Mouse (Mus musculus): Measurements from ENCODE around the gene Flad1. TPM values are rescaled to one million over a fixed set of nuclear protein-coding genes. Genes with fewer than 3 reads are reported as not detected.

Flad1 gene
- polyA plus RNA-seq, 1 experiment from 2014 or later: 32.7 TPM

DNA sequence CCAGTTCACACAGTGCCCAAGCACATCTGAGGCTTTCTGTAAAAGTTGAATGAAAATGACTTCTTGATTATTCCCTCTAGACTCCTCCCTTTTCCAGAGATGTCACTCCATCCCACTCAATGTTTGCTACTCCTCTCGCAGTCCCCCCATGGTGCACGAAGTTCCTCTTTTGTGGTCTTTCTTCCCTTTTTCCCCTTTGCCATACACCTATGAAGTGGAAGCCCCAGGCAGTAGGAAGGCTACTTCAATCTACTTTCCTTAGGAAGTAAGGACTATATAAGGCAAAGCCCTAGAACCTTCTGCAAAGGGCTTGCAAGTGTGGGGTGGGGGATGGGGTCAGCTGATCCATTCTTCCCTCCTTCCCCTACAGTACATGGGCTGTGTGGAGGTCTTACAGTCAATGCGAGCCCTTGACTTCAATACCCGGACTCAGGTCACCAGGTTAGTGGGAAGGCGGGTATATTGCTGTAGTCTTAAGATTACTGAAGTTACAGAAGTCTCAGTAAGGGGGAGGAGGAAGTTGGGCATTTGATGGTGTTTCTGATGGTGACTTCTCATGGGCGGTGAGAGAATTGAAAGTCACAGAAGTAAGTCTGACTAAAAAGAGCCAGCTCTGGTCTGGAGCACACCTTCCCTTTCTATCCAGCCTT, 11.0 kb upstream of the Flad1 start:
- H3K27ac ChIP-seq (replicated peaks): no peak overlapping the region
- no peaks in the 10 kb centered on the region for H3K9me3 ChIP-seq (replicated peaks)

DNA sequence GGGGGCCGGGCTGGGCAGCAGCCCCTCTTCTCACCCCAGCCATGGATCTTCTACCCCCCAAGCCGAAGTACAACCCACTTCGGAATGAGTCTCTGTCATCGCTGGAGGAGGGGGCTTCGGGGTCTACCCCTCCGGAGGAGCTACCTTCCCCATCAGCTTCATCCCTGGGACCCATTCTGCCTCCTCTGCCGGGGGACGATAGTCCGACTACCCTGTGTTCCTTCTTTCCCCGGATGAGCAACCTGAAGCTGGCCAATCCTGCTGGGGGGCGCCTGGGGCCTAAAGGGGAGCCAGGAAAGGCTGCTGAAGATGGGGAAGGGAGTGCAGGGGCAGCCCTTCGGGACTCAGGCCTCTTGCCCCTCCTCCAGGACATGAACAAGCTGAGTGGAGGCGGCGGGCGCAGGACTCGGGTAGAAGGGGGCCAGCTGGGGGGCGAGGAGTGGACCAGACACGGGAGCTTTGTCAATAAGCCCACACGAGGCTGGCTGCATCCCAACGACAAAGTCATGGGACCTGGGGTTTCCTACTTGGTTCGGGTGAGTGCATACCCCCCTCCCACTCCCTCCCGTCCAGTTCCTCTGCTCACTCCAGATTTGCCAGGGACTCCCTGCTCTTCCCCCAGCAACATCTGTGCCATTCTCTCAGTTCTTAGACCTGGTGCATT, 10.3 kb upstream of the Flad1 start:
- H3K27ac ChIP-seq (replicated peaks): peak overlapping the region; percentile 74; the same call in 1 of the 2 replicates
- ATAC-seq (ENCODE audit: low FRiP score): no peak
- no peaks in the 10 kb centered on the region for H3K27me3 ChIP-seq (replicated peaks)
- H3K36me3 ChIP-seq: no peaks in the 10 kb centered on the region
- H3K9me3 ChIP-seq (replicated peaks): no peaks in the 10 kb centered on the region
- H3K9ac ChIP-seq (replicated peaks): peak overlapping the region; percentile 36
- H3K4me1 ChIP-seq: peaks cover 46% of the 10 kb centered on the region
- H3K4me2 ChIP-seq: peak overlapping the region; percentile 62
- H3K4me3 ChIP-seq (replicated peaks): peak overlapping the region; percentile 37
- WGBS: 10% methylated on average over 22 of the region's 22 CpGs

More for the DNA sequence above, 11.0 kb upstream of the Flad1 start:
- peaks cover 40% of the 10 kb centered on the region for H3K4me1 ChIP-seq
- no peak overlapping the region for H3K9ac ChIP-seq (replicated peaks)
- peaks cover 7% of the 10 kb centered on the region; the same call in 1 of the 2 replicates for H3K36me3 ChIP-seq
- no peak for ATAC-seq (ENCODE audit: low FRiP score)
- peak overlapping the region; percentile 37; the same call in 1 of the 2 replicates for H3K4me3 ChIP-seq (replicated peaks)
- 74% methylated on average over 6 of the region's 6 CpGs for WGBS
- H3K27me3 ChIP-seq (replicated peaks): no peaks in the 10 kb centered on the region
- peak overlapping the region; percentile 62 for H3K4me2 ChIP-seq

DNA sequence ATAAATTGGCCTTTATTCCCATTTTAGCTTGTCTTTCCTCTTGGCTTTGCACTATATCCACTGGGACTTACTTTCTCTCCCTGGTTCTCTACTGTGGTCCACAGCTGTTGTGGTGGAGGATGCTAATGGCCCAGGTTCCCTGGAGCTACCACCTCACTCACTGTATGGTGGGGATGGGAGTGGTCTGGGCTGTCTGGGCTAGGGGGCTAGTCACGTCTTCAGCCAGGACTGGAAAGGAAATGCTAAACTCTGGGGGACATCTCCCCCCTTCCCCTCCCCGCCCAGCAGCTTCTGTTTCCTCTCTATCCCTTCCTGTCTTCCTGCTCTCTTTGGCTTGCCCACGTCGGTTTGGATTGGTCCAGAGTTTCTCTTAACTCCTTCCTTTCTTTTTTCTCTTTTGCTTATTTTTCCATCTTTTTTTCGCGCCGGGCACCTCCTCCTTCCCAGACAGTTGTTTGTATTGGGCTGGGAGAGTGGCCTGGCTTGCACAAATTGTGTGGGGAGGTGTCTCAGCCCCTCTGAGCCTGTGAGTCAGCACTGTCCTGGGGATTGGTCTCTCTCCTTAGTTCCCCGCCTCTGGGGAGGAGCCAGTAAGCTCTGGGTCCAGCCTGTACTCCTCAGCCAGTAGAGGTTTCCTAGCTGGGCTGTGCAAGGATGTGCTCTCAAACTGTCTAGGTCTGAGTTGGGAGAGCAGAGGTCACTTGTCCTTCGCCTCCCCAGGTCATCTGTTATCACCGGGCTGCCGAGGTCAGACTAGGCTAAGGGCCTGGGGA, 9.5 kb upstream of the Flad1 start:
- H3K36me3 ChIP-seq: no peaks in the 10 kb centered on the region
- peak overlapping the region; percentile 74 for H3K27ac ChIP-seq (replicated peaks)
- WGBS: 5% methylated on average over 11 of the region's 11 CpGs
- H3K9me3 ChIP-seq (replicated peaks): no peaks in the 10 kb centered on the region
- H3K4me3 ChIP-seq (replicated peaks): peak overlapping the region; percentile 37
- H3K9ac ChIP-seq (replicated peaks): peak overlapping the region; percentile 36
- peak overlapping the region; percentile 62 for H3K4me2 ChIP-seq
- H3K27me3 ChIP-seq (replicated peaks): no peaks in the 10 kb centered on the region
- ATAC-seq (ENCODE audit: low FRiP score): peak; percentile 22; the same call in 1 of the 2 replicates
- peaks cover 50% of the 10 kb centered on the region for H3K4me1 ChIP-seq

DNA sequence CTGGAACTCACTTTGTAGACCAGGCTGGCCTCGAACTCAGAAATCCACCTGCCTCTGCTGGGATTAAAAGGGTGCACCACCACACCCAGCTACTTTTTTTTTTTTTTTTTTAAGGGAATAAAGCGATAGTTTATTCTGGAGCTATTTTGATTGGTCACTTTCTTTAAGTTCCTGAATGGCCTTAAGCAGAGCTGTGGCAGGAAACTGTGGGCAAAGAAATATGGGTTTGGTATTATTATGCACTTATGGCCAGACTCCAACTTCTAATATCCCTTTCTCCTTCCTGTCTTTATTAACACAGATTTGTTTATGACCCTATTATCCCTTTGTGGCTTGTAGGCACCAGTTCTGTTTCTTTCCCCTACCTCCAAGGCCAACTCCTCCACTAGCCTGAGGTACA, 8.8 kb upstream of the Flad1 start:
- Histone ChIP-seq H3K4me3 (replicated peaks) (peak overlapping the region; percentile 37; the same call in 1 of the 2 replicates), H3K27ac (replicated peaks) (peak overlapping the region; percentile 74), H3K36me3 (peaks cover 6% of the 10 kb centered on the region), H3K27me3 (replicated peaks) (no peaks in the 10 kb centered on the region), H3K4me1 (peaks cover 50% of the 10 kb centered on the region), H3K9ac (replicated peaks) (no peak overlapping the region), H3K4me2 (peak overlapping the region; percentile 62), H3K9me3 (replicated peaks) (no peaks in the 10 kb centered on the region)
- 59% methylated on average over 2 of the region's 2 CpGs for WGBS
- ATAC-seq (ENCODE audit: low FRiP score): no peak

DNA sequence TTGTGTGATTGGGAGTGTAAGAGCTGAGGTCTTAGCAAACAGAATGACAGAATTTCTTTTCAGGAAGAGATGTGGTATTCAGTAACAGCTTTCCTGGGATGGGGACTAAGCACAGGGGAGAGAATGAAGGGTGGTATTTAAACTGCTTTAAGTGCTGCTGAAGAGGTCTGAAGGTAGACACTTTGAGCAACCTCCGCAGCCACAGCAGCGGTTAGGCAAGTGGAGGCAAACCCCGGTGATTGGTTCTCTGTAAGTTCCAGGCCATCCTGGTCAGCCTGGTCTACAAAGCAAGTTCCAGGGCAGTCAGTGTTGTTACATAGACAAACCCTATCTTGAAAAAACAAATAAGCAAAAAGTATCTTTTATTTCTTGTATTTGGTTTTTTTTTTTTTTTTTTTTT, 8.3 kb upstream of the Flad1 start:
- H3K9me3 ChIP-seq (replicated peaks): no peaks in the 10 kb centered on the region
- H3K27ac ChIP-seq (replicated peaks): peak overlapping the region; percentile 89
- peaks cover 9% of the 10 kb centered on the region for H3K36me3 ChIP-seq
- peak overlapping the region; percentile 60 for H3K4me3 ChIP-seq (replicated peaks)
- peak overlapping the region; percentile 56 for H3K9ac ChIP-seq (replicated peaks)
- H3K27me3 ChIP-seq (replicated peaks): no peaks in the 10 kb centered on the region
- H3K4me2 ChIP-seq: peak overlapping the region; percentile 90
- WGBS: 15% methylated on average over 3 of the region's 3 CpGs
- H3K4me1 ChIP-seq: peaks cover 50% of the 10 kb centered on the region
- ATAC-seq (ENCODE audit: low FRiP score): no peak

DNA sequence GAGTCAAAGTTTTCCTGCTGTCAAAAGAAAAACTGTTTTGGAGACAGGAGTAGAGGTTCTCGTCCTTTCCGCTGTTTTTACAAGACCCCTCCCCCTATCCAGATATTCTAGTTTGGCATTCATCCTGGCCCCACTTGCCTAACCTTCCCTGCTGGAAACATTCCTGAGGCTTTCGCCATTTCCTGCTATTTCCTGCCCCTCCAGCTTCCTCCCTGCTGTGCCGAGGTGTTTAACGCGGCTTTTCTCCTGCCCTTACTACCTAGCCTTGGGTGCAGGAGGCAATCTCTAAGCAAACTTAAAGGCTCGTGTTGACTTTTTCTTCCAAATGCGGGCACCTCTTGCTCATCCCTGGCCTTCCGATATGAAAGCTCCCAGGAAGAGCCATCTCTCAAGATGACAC, 7.9 kb upstream of the Flad1 start:
- ATAC-seq (ENCODE audit: low FRiP score): no peak
- peaks cover 50% of the 10 kb centered on the region for H3K4me1 ChIP-seq

DNA sequence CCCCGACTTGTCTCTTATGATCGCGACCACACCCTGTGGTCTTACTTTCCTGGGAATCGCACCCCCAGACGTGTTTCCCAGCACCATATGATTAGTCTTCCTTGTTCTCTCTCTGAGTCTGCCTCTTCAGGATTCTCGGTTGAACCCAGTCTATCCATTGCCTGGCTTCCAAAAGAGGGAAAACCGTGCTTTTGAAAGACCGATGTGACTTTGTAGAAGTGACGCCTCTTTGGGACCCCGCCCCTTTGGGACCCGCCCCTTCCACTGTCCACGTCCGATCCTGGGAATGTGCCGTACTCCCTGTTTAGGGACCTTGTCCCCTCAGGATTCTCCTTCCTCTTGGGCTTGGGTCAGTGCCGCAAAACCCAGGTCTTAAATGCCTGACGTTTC, 7.2 kb upstream of the Flad1 start:
- Histone ChIP-seq H3K4me3 (replicated peaks) (peak overlapping the region; percentile 60), H3K4me1 (peaks cover 50% of the 10 kb centered on the region), H3K27me3 (replicated peaks) (no peaks in the 10 kb centered on the region), H3K9ac (replicated peaks) (peak overlapping the region; percentile 56), H3K27ac (replicated peaks) (peak overlapping the region; percentile 89), H3K4me2 (peak overlapping the region; percentile 90), H3K36me3 (peaks cover 18% of the 10 kb centered on the region), H3K9me3 (replicated peaks) (no peaks in the 10 kb centered on the region)
- WGBS: under 1% methylated on average over 16 of the region's 16 CpGs
- peak; percentile 6; the same call in 1 of the 2 replicates for ATAC-seq (ENCODE audit: low FRiP score)

More for the DNA sequence above, 7.9 kb upstream of the Flad1 start:
- Histone ChIP-seq H3K36me3 (peaks cover 13% of the 10 kb centered on the region), H3K4me3 (replicated peaks) (peak overlapping the region; percentile 60), H3K27ac (replicated peaks) (peak overlapping the region; percentile 89), H3K9ac (replicated peaks) (peak overlapping the region; percentile 56), H3K27me3 (replicated peaks) (no peaks in the 10 kb centered on the region), H3K4me2 (peak overlapping the region; percentile 90), H3K9me3 (replicated peaks) (no peaks in the 10 kb centered on the region)
- WGBS: 1% methylated on average over 9 of the region's 9 CpGs

DNA sequence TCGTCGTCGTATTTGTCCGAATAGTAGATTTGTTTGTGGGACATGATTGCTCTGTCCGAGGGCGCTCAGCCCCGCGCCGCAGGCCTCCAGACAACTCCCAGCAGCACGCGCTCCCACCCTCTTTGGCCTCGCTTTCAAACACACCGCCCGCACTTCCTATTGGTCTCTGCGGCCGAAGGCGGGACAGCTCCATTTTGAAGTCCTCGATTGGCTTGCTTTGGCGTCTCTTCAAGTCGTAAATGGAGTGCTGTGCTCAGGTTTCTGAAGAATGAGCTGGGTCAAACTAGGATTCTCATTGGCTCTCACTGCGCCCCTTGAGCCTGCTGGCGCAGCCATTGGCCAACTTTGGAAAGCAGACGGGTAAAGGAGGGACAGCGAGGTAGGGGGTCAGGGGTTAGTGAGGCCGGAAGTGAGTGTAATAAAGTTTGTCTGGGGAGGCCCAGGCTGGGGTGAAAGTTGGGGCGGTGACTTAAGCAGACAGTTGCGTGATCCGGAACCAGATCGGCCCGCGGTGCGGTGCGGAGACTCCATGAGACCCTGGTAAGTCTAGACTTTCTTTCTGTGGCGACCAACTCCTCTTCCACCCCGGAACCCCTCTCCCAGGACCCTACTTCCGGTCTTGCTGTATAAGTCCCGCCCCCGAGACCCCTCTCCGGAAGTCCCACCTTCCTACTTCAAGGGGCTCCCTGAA, 6.6 kb upstream of the Flad1 start, which contains the start of the genes Cks1b and Shc1:
Gene Cks1b (minus strand): TSS at position 214 of the 691 bp plus-strand sequence.
Gene Shc1 (plus strand): TSS at position 274 of the 691 bp plus-strand sequence.
- Histone ChIP-seq H3K4me3 (replicated peaks) (peak within 1 kb of the TSS; percentile 60), H3K9me3 (replicated peaks) (no peaks in the 10 kb centered on the region), H3K9ac (replicated peaks) (peak within 1 kb of the TSS; percentile 56), H3K4me1 (peaks cover 48% of the 10 kb centered on the region), H3K36me3 (peaks cover 19% of the 10 kb centered on the region), H3K27me3 (replicated peaks) (no peaks in the 10 kb centered on the region), H3K4me2 (peak within 1 kb of the TSS; percentile 90), H3K27ac (replicated peaks) (peak within 1 kb of the TSS; percentile 89)
- under 1% methylated on average over 39 of the region's 39 CpGs for WGBS
- ATAC-seq (ENCODE audit: low FRiP score): peak; percentile 95

DNA sequence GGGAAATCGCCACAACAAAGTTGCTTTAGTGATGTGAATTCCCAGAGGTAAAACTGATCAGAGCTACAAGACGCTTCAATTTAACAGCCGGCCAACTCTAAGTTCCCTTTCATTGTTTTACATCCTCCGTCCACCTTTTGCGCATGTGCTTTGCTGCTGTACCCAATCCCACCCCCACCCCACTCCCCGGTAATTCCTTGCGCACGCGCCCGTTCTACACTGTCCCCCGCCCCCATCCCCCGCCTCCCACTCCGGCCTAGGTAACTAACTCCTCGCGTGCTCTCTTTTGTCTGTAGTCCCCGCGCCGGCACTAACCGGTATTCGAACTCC, 6.1 kb upstream of the Flad1 start:
- 0% methylated on average over 20 of the region's 20 CpGs for WGBS
- no peaks in the 10 kb centered on the region for H3K9me3 ChIP-seq (replicated peaks)
- H3K36me3 ChIP-seq: peaks cover 19% of the 10 kb centered on the region
- H3K4me1 ChIP-seq: peaks cover 46% of the 10 kb centered on the region
- peak overlapping the region; percentile 41 for H3K9ac ChIP-seq (replicated peaks)
- peak; percentile 70 for ATAC-seq (ENCODE audit: low FRiP score)
- peak overlapping the region; percentile 90 for H3K4me2 ChIP-seq
- H3K27ac ChIP-seq (replicated peaks): peak overlapping the region; percentile 89
- H3K4me3 ChIP-seq (replicated peaks): peak overlapping the region; percentile 60
- H3K27me3 ChIP-seq (replicated peaks): no peaks in the 10 kb centered on the region

DNA sequence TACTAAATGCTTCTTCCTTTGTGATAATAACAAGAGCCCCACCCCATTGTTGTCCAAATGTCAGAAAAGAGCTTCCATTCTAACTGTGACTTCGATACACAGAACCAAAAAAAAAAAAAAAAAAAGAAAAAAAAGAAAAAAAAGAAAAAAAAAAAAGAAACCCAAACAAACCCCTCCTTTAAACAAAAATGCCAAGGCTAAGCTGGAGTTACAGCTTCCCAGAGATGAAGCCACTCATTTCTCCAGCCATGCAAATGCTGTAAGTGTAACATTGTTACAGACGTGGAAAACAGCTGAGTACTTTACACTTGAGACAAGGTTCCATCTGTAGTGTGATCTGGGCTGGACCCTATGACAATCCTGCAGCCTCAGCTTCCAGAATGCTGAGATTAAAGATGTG, 5.5 kb upstream of the Flad1 start:
- peak overlapping the region; percentile 60 for H3K4me3 ChIP-seq (replicated peaks)
- H3K9me3 ChIP-seq (replicated peaks): no peaks in the 10 kb centered on the region
- H3K9ac ChIP-seq (replicated peaks): peak overlapping the region; percentile 41
- H3K27ac ChIP-seq (replicated peaks): peak overlapping the region; percentile 89
- no peak for ATAC-seq (ENCODE audit: low FRiP score)
- no peaks in the 10 kb centered on the region for H3K27me3 ChIP-seq (replicated peaks)
- H3K4me2 ChIP-seq: peak overlapping the region; percentile 90
- 32% methylated on average over 2 of the region's 2 CpGs for WGBS
- peaks cover 44% of the 10 kb centered on the region for H3K4me1 ChIP-seq
- H3K36me3 ChIP-seq: peaks cover 19% of the 10 kb centered on the region

DNA sequence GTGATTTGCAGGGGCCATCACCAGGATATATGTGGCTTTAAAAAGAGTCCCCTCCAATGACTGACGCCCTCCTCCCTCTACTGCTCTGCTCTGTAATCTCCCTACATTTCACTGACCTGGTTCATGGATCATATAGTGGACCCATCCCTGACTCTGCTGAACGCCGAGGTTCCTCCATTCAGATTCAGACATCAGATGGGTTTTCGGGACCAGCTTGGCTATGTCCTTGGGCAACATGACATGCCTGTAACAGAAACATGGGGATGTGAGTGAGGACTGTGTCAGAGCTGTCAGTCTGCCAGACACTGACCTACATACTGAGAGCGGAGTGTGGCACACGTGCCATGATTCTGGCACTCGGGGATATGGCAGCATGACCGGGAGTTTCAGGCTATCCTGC, 4.5 kb upstream of the Flad1 start:
- no peak for ATAC-seq (ENCODE audit: low FRiP score)
- H3K4me3 ChIP-seq (replicated peaks): no peak overlapping the region
- peaks cover 19% of the 10 kb centered on the region for H3K36me3 ChIP-seq
- 96% methylated on average over 8 of the region's 8 CpGs for WGBS
- no peaks in the 10 kb centered on the region for H3K27me3 ChIP-seq (replicated peaks)
- no peak overlapping the region for H3K4me2 ChIP-seq
- peaks cover 37% of the 10 kb centered on the region for H3K4me1 ChIP-seq
- no peak overlapping the region for H3K9ac ChIP-seq (replicated peaks)
- H3K9me3 ChIP-seq (replicated peaks): no peaks in the 10 kb centered on the region
- no peak overlapping the region for H3K27ac ChIP-seq (replicated peaks)
